Mouse (Mus musculus) forebrain, embryonic 14.5 days (tissue): Measurements from ENCODE around the gene Olfr61. TPM values are rescaled to one million over a fixed set of nuclear protein-coding genes. Genes with fewer than 3 reads are reported as not detected.
"Not testable (repeated sequence)": the region's sequence is repeated elsewhere in the genome, so short reads cannot be mapped to it uniquely, and the experiment has no call there.

Experiments
- ATAC-seq: fragments of 200-750 bp; cut with Nextera tagmentation; 2 replicates; pipeline ENCODE4 v1.8.0; 2017; ENCODE audit warnings: mild to moderate bottlenecking, moderate library complexity
- DNase-seq: peaks from one replicate; pipeline ENCODE4 v3.0.0-alpha.2; 2015; ENCODE audit warnings: low spot score
- H3K27ac ChIP-seq: fragments of 300-500 bp; sonication (generic); 2 replicates; pipeline ENCODE4 v1.5.1; 2014; ENCODE audit warnings: low read depth, mild to moderate bottlenecking, control low read depth, low read length, moderate library complexity
- H3K27me3 ChIP-seq: fragments of 300-500 bp; sonication (generic); replicated peaks from 2 replicates; pipeline ENCODE4 v1.6.1; 2014; ENCODE audit warnings: low read length, control low read depth, mixed read lengths; ENCODE audit not compliant: control insufficient read depth, insufficient read depth
- H3K36me3 ChIP-seq: fragments of 300-500 bp; sonication (generic); 2 replicates; pipeline ENCODE4 v1.6.1; 2014; ENCODE audit warnings: low read length, control low read depth; ENCODE audit not compliant: control insufficient read depth, insufficient read depth
- H3K4me1 ChIP-seq: fragments of 300-500 bp; sonication (generic); 2 replicates; pipeline ENCODE4 v1.6.1; 2014; ENCODE audit warnings: antibody characterized with exemption, low read length, control low read depth; ENCODE audit not compliant: control insufficient read depth, insufficient read depth
- H3K4me2 ChIP-seq: fragments of 300-500 bp; sonication (generic); 2 replicates; pipeline ENCODE4 v1.6.1; 2014; ENCODE audit warnings: mild to moderate bottlenecking, control low read depth, low read length
- H3K4me3 ChIP-seq: fragments of 300-500 bp; sonication (generic); 2 replicates; pipeline ENCODE4 v1.5.1; 2014; ENCODE audit warnings: low read depth, low read length, control low read depth
- H3K9ac ChIP-seq: fragments of 300-500 bp; sonication (generic); 2 replicates; pipeline ENCODE4 v1.6.1; 2014; ENCODE audit warnings: mild to moderate bottlenecking, low read length, control low read depth, moderate library complexity
- H3K9me3 ChIP-seq: fragments of 300-500 bp; sonication (generic); replicated peaks from 2 replicates; pipeline ENCODE4 v1.6.1; 2016; ENCODE audit warnings: low read length, control low read depth, mixed read lengths; ENCODE audit not compliant: control insufficient read depth
- WGBS: fragments of 180-500 bp; shearing (Covaris S2); extraction: QIAGEN DNeasy Blood & Tissue Kit; methylation state at CpG from one replicate; pipeline ENCODE4 v1.1.7; 2014; 5-methylcytosine and 5-hydroxymethylcytosine counted together
- polyA plus RNA-seq: library from polyadenylated mRNA; unstranded; fragments of >200 nt; fragmentation: Nextera tagmentation; extraction: Ambion mirVana; gene quantifications from 2 replicates; pipeline ENCODE4 v1.2.1, GENCODE M21; 2014

The Olfr61 gene
- polyA plus RNA-seq: not detected in 2 replicates

DNA sequence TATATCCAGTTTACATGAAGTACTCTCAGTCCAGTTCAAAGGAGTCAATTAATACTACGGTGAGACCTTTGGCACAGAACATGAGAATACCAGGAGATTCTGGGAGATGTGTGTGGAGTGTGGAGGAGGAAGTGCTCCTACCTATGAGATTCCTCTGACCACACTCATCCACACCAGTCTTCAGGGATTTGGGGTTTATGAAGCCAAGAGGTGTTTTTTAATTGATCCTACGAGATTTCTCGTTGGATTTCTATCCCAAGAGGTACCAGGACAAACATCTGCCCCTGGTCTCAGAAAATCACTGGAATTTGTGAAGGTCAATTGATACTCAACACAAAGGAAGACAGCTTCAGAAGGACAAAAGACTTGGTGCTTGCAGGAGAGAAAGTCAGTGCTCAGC lies at the start of gene Olfr61:
Gene Olfr61, plus strand, starts transcription at position 301 of the 400 bp plus-strand sequence.
- H3K9ac ChIP-seq, H3K27me3 ChIP-seq, H3K36me3 ChIP-seq, H3K4me2 ChIP-seq, H3K9me3 ChIP-seq, DNase-seq, H3K4me1 ChIP-seq, H3K4me3 ChIP-seq, ATAC-seq, H3K27ac ChIP-seq: not testable (repeated sequence)
- 85% methylated on average over 3 of the region's 3 CpGs for WGBS

GRCm38 (mm10) chr7:140600969-140601368 lies 27.8 kb upstream of the Olfr61 start, which contains the start of gene Olfr46:
TSS of gene Olfr46 (plus strand) at chr7:140601269.
- WGBS: 85% methylated on average over 2 of the region's 2 CpGs
- H3K9me3 ChIP-seq, DNase-seq, H3K4me1 ChIP-seq, H3K36me3 ChIP-seq, H3K27me3 ChIP-seq, H3K4me3 ChIP-seq, H3K4me2 ChIP-seq, H3K9ac ChIP-seq, ATAC-seq, H3K27ac ChIP-seq: not testable (repeated sequence)

DNA sequence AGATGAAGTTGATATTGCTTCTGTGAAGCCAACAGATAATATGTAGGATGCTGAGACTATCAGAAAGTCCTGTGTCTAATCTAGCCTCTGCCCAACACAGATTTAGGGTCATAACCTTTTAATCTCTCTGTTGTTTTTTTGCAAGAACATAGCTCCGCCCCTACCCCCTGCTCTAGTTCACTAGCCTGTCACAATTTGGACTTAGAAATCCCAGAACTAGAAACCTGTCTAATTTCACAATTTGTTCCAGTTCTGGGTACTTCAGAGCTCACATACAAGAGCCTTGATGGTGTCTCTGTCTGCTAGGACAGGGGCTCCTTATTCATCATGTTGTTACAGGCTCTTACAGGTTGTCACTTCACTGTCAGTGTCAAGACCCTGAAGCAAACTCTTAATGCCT lies 1.8 kb downstream of the Olfr61 start:
- H3K4me3 ChIP-seq: no peak overlapping the region
- no peaks in the 10 kb centered on the region for H3K9me3 ChIP-seq
- no peaks in the 10 kb centered on the region for H3K36me3 ChIP-seq
- no peaks in the 10 kb centered on the region for H3K27me3 ChIP-seq
- no peaks in the 10 kb centered on the region for H3K4me1 ChIP-seq
- no peak overlapping the region for H3K27ac ChIP-seq
- DNase-seq: no peak
- no peak overlapping the region for H3K9ac ChIP-seq
- 59% methylated on average over 1 of the region's 1 CpGs for WGBS
- ATAC-seq: no peak
- no peak overlapping the region for H3K4me2 ChIP-seq

DNA sequence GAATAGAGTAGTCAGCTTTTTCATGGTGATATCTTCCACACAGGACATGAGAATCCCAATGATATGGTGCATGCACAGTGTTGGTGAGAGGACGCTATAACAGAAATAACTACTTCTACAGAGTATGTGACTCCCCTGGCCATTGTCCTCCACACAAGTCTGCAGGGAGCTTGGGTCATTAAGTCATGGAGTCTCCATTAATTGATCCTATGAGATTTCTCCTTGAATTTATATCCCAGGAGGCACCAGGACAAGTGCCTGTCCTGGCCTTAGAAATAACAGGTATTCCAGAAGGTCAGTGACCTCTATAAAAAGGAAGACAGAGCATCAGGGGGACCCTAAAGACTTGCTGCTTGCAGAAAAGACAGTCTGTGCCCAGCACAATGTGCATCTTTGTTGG lies 17.4 kb downstream of the Olfr61 start, which contains the start of gene Olfr53:
Gene Olfr53, plus strand, starts transcription at position 301 of the 400 bp plus-strand sequence.
- ATAC-seq: no peak
- no peak for DNase-seq
- no peaks in the 10 kb centered on the region for H3K9me3 ChIP-seq
- no peak within 1 kb of the TSS for H3K9ac ChIP-seq
- no peaks in the 10 kb centered on the region for H3K27me3 ChIP-seq
- no peaks in the 10 kb centered on the region for H3K36me3 ChIP-seq
- no peak within 1 kb of the TSS for H3K4me2 ChIP-seq
- 88% methylated on average over 1 of the region's 1 CpGs for WGBS
- H3K4me1 ChIP-seq: no peaks in the 10 kb centered on the region
- H3K27ac ChIP-seq: no peak within 1 kb of the TSS
- no peak within 1 kb of the TSS for H3K4me3 ChIP-seq

- ATAC-seq (no peak), DNase-seq (no peak)
- 62% methylated on average over 4 of the region's 4 CpGs for WGBS
- Histone ChIP-seq H3K4me1 (no peaks in the 10 kb centered on the region), H3K27me3 (no peaks in the 10 kb centered on the region), H3K4me3 (no peak within 1 kb of the TSS), H3K9me3 (no peaks in the 10 kb centered on the region), H3K27ac (no peak within 1 kb of the TSS), H3K4me2 (no peak within 1 kb of the TSS), H3K36me3 (no peaks in the 10 kb centered on the region), H3K9ac (no peak within 1 kb of the TSS)
These were observed 30.9 kb downstream of the Olfr61 start, which contains the start of gene Olfr539 for GRCm38 (mm10) chr7:140659630-140660029. TSS of gene Olfr539 (plus strand) at chr7:140659930.

- not testable (repeated sequence) for H3K9ac ChIP-seq, H3K4me1 ChIP-seq, H3K9me3 ChIP-seq, H3K27ac ChIP-seq, H3K27me3 ChIP-seq, H3K4me2 ChIP-seq, H3K4me3 ChIP-seq, H3K36me3 ChIP-seq, ATAC-seq, DNase-seq
- 89% methylated on average over 3 of the region's 3 CpGs for WGBS
These were observed 41.9 kb downstream of the Olfr61 start for GRCm38 (mm10) chr7:140670693-140671092.

DNA sequence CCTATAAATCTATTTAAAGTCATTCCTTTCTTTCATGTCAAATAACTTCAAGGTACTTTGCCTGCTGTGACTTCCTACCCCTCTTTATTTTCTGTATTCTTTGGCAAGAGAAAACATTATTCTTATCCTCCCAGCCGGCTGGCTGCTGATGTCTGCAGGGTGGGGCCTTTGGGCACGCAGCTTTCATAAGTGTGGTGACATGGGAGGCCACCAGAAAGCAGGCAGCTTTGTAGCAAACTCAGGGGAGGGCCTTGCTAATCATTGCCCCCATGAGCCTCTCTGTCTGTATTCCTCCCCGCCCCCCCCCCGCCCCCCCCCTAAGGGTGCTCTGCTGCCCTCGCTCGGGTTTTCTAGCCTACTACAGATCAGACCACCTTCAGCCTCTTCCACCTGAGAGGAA lies 47.1 kb downstream of the Olfr61 start:
- Histone ChIP-seq H3K9ac (no peak overlapping the region), H3K27me3 (no peaks in the 10 kb centered on the region), H3K4me1 (no peaks in the 10 kb centered on the region), H3K27ac (no peak overlapping the region), H3K4me3 (no peak overlapping the region), H3K9me3 (0 out of 2 replicates have a peak, but pooled peaks cover 2% of the 10 kb centered on the region), H3K36me3 (no peaks in the 10 kb centered on the region), H3K4me2 (0 out of 2 replicates have a peak overlapping the region, but pooled peaks have one; percentile 9)
- WGBS: under 1% methylated on average over 5 of the region's 6 CpGs
- ATAC-seq: no peak
- no peak for DNase-seq

GRCm38 (mm10) chr7:140679591-140679990 lies 50.8 kb downstream of the Olfr61 start:
- not testable (repeated sequence) for DNase-seq, H3K27me3 ChIP-seq, H3K27ac ChIP-seq, H3K4me2 ChIP-seq, H3K4me1 ChIP-seq, H3K36me3 ChIP-seq, ATAC-seq, H3K9me3 ChIP-seq, H3K4me3 ChIP-seq, H3K9ac ChIP-seq
- 61% methylated on average over 4 of the region's 4 CpGs for WGBS

DNA sequence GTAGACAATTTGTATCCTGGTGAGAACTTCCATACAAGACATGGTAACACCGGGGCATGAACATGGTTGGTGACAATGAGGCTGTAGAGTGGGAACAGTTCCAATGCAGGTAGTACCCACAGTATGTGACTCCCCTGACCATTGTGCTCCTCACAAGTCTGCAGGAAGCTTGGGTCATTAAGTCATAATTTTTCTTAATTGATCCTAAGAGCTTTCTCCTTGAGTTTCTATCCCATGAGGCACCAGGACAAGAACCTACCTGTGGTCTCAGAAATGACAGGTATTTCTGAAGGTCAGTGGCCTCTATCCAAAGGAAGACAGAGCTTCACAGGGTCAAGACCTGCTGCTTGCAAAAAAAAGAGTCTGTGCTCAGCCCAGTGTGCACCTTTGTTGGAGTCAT lies 52.9 kb downstream of the Olfr61 start, which contains the start of gene Olfr45:
Gene Olfr45, plus strand, starts transcription at position 301 of the 400 bp plus-strand sequence.
- ATAC-seq (no peak), DNase-seq (no peak)
- no peak within 1 kb of the TSS for H3K9ac ChIP-seq
- no peaks in the 10 kb centered on the region for H3K9me3 ChIP-seq
- no peak within 1 kb of the TSS for H3K4me3 ChIP-seq
- H3K4me1 ChIP-seq: no peaks in the 10 kb centered on the region
- 86% methylated on average over 1 of the region's 1 CpGs for WGBS
- no peak within 1 kb of the TSS for H3K4me2 ChIP-seq
- no peak within 1 kb of the TSS for H3K27ac ChIP-seq
- no peaks in the 10 kb centered on the region for H3K36me3 ChIP-seq
- no peaks in the 10 kb centered on the region for H3K27me3 ChIP-seq
